Mouse (Mus musculus): Measurements from ENCODE around the gene Prkar1a. TPM values are rescaled to one million over a fixed set of nuclear protein-coding genes. Genes with fewer than 3 reads are reported as not detected.

The Prkar1a gene
- polyA plus RNA-seq (2011; ENCODE audit: insufficient read depth, insufficient read length, low replicate concordance, missing spikeins), result 46.3 and 64.2 TPM in 2 replicates

GRCm38 (mm10) chr11:109649206-109649605 lies at the start of gene Prkar1a:
TSS of gene Prkar1a (plus strand) at chr11:109649405.
- H3K4me1 ChIP-seq (ENCODE audit: control insufficient read depth, insufficient read depth, low read length), result peaks cover 5% of the 10 kb centered on the region

GRCm38 (mm10) chr11:109607600-109607999 lies 41.6 kb upstream of the Prkar1a start:
- H3K4me1 ChIP-seq (ENCODE audit: control insufficient read depth, insufficient read depth, low read length), result peaks cover 1% of the 10 kb centered on the region; the same call in 1 of the 2 replicates
- TF ChIP-seq CTCF (IDR thresholded peaks at IDR 0.05; ENCODE audit: control insufficient read depth, insufficient read depth, low read length) (no peak), POLR2A (IDR thresholded peaks at IDR 0.05; ENCODE audit: borderline replicate concordance, control insufficient read depth, low read depth, low read length) (no peak)
- no peak overlapping the region for H3K27ac ChIP-seq (ENCODE audit: control insufficient read depth, insufficient read depth, low read depth, low read length, poor library complexity)
- WGBS, result 83% methylated on average over 6 of the region's 6 CpGs
- no peak overlapping the region for H3K4me3 ChIP-seq (replicated peaks; ENCODE audit: control insufficient read depth, low read depth, low read length)

More at GRCm38 (mm10) chr11:109649206-109649605, at the start of gene Prkar1a:
- no peak for TF ChIP-seq POLR2A (IDR thresholded peaks at IDR 0.05; ENCODE audit: borderline replicate concordance, control insufficient read depth, low read depth, low read length)
- no peak for TF ChIP-seq CTCF (IDR thresholded peaks at IDR 0.05; ENCODE audit: control insufficient read depth, insufficient read depth, low read length)
- peak within 1 kb of the TSS; percentile 97 for H3K4me3 ChIP-seq (replicated peaks; ENCODE audit: control insufficient read depth, low read depth, low read length)
- 2% methylated on average over 8 of the region's 8 CpGs for WGBS
- H3K27ac ChIP-seq (ENCODE audit: control insufficient read depth, insufficient read depth, low read depth, low read length, poor library complexity), result no peak within 1 kb of the TSS

DNA sequence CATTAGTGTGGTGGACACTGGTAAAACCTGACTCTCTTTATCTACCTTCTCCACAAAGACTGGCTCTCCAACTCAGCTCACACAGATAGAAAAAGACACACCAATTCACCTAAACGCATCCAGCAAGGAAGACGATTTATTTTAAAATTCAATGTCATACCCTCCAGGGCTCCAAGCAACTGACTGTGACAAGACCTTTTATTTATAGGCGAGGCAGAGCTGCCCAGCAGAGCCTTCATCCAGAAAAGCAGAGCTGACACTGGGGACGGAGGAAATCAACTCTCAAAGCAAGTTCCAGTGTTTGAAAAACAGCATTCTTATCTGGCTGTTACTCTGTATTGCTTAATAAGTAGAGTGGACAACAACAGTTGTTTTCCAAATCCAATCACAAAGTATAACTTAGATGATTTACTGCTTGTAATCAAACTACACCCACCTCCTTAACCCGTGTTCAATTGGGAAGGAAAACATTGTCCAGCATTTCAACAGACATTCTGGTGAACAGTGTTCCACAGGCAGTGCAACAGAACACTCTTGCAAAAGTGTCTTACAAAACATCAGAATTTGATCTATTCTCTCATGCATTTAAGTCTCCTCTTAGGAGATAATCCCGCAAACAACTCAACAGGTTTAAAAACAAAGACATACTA lies 40.1 kb upstream of the Prkar1a start:
- peak overlapping the region; percentile 51 for H3K4me3 ChIP-seq (replicated peaks; ENCODE audit: control insufficient read depth, low read depth, low read length)
- WGBS, result 56% methylated on average over 6 of the region's 6 CpGs

DNA sequence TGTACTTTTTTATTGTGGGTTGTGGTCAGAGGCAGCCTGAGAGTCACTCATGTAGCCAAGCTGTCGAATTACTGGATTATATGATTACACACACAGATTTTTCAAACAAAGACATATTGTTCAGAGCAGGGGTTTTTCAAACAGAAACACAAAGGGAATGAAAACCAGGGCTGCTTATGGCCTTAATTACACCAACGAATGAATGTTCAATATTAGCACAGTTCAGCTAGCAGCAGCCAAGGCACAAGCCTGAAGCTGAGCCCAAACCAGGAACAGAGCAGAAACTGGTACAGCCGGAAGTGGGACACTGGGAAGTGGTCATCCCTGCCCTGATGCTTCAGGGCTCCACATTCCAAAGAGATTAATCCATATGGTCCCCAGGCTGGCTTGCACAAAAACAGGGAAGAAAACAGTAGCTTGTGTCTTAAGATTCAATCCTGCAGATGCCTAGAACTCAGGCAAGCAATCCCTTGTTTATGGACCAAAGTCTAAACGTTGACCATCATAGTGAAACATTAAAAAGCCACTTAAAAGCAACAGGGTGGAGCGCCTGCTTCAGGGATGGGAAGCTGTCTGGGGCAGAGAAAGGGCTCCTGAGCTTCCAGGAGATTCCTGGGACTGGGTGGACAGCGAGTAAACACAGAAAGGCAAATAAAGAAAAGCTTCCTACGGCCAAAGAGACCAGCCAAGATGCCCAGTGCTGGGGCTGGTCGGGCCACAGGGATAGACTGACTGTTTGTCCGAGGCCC lies 39.0 kb upstream of the Prkar1a start:
- TF ChIP-seq CTCF (IDR thresholded peaks at IDR 0.05; ENCODE audit: control insufficient read depth, insufficient read depth, low read length) (no peak), POLR2A (IDR thresholded peaks at IDR 0.05; ENCODE audit: borderline replicate concordance, control insufficient read depth, low read depth, low read length) (no peak)
- peaks cover 3% of the 10 kb centered on the region for H3K4me1 ChIP-seq (ENCODE audit: control insufficient read depth, insufficient read depth, low read length)
- H3K27ac ChIP-seq (ENCODE audit: control insufficient read depth, insufficient read depth, low read depth, low read length, poor library complexity), result peak overlapping the region; percentile 94
- 32% methylated on average over 9 of the region's 9 CpGs for WGBS
- peak overlapping the region; percentile 90 for H3K4me3 ChIP-seq (replicated peaks; ENCODE audit: control insufficient read depth, low read depth, low read length)

More for the DNA sequence above, 40.1 kb upstream of the Prkar1a start:
- Histone ChIP-seq H3K4me1 (ENCODE audit: control insufficient read depth, insufficient read depth, low read length) (peaks cover 1% of the 10 kb centered on the region; the same call in 1 of the 2 replicates), H3K27ac (ENCODE audit: control insufficient read depth, insufficient read depth, low read depth, low read length, poor library complexity) (no peak overlapping the region; the same call in 1 of the 2 replicates)
- TF ChIP-seq CTCF (IDR thresholded peaks at IDR 0.05; ENCODE audit: control insufficient read depth, insufficient read depth, low read length) (no peak), POLR2A (IDR thresholded peaks at IDR 0.05; ENCODE audit: borderline replicate concordance, control insufficient read depth, low read depth, low read length) (no peak)

DNA sequence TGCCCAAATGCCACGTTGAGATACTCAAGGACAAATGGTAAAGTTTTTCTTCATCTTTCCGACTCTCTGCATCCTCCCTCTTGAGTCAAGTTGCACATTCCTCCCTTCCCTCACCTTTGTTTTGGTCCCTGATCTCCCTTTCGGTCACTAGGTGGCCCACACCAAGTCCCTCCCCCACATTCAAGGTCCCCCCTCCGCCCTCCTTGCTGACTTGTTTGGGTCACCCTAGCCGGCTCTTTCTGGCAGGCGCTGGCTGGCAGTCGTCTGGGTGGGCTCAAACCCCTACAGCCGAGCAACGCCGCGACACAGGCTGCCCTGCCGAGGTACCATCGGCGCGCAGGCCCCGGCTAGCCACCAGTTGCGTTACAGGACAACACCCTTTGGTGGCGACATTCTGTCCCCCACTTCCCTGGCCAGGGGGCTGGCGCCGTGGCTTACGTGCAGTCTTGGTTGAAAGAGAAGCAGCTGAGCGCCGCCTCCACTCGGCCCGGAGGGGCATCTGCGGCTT lies 38.4 kb upstream of the Prkar1a start:
- peak overlapping the region; percentile 90 for H3K4me3 ChIP-seq (replicated peaks; ENCODE audit: control insufficient read depth, low read depth, low read length)
- no peak for TF ChIP-seq POLR2A (IDR thresholded peaks at IDR 0.05; ENCODE audit: borderline replicate concordance, control insufficient read depth, low read depth, low read length)
- TF ChIP-seq CTCF (IDR thresholded peaks at IDR 0.05; ENCODE audit: control insufficient read depth, insufficient read depth, low read length), result no peak; the same call in 1 of the 2 replicates
- peak overlapping the region; percentile 94 for H3K27ac ChIP-seq (ENCODE audit: control insufficient read depth, insufficient read depth, low read depth, low read length, poor library complexity)
- WGBS, result under 1% methylated on average over 26 of the region's 26 CpGs
- peaks cover 3% of the 10 kb centered on the region for H3K4me1 ChIP-seq (ENCODE audit: control insufficient read depth, insufficient read depth, low read length)

- Histone ChIP-seq H3K4me3 (replicated peaks; ENCODE audit: control insufficient read depth, low read depth, low read length) (peak within 1 kb of the TSS; percentile 90), H3K27ac (ENCODE audit: control insufficient read depth, insufficient read depth, low read depth, low read length, poor library complexity) (peak within 1 kb of the TSS; percentile 94), H3K4me1 (ENCODE audit: control insufficient read depth, insufficient read depth, low read length) (peaks cover 3% of the 10 kb centered on the region)
- TF ChIP-seq POLR2A (IDR thresholded peaks at IDR 0.05; ENCODE audit: borderline replicate concordance, control insufficient read depth, low read depth, low read length), result peak; percentile 92
- no peak for TF ChIP-seq CTCF (IDR thresholded peaks at IDR 0.05; ENCODE audit: control insufficient read depth, insufficient read depth, low read length)
- under 1% methylated on average over 58 of the region's 58 CpGs for WGBS
Observed at GRCm38 (mm10) chr11:109611303-109612149, 37.7 kb upstream of the Prkar1a start, which contains the start of gene Wipi1. TSS of gene Wipi1 (minus strand) at chr11:109611967.

DNA sequence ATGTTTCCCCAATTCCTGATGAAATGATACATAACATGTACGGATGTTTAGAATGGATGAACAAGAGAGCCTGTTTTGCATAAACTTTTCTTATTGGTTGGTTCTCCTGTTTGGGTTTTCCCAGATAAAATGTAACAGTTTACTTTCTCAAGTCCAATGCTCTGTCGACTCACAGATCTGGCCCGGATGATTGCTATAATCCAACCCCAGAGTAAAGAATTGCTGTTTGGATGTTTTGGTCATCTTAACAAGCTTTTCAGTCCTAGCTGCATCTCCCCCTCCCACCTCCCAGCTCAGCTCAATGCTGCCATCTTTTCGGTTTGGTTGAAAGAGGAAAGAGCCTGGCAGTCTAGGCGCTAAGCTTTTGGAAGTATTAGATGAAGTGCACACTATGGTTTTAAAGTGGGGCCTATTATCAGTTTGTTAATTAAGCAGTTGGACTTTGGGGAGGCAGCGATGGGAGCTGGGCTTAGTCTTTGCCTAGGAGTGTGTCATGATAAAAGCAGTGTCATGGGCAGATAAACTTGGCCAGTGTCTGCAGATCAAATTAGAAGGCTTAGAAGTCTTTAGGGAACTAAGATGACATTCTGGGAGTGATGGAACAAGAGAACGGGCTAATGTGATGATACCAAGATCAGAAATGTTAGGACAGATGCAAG lies 36.2 kb upstream of the Prkar1a start:
- H3K4me1 ChIP-seq (ENCODE audit: control insufficient read depth, insufficient read depth, low read length), result peaks cover 6% of the 10 kb centered on the region
- peak overlapping the region; percentile 82 for H3K27ac ChIP-seq (ENCODE audit: control insufficient read depth, insufficient read depth, low read depth, low read length, poor library complexity)
- WGBS, result 60% methylated on average over 7 of the region's 7 CpGs
- no peak for TF ChIP-seq POLR2A (IDR thresholded peaks at IDR 0.05; ENCODE audit: borderline replicate concordance, control insufficient read depth, low read depth, low read length)
- no peak for TF ChIP-seq CTCF (IDR thresholded peaks at IDR 0.05; ENCODE audit: control insufficient read depth, insufficient read depth, low read length)
- H3K4me3 ChIP-seq (replicated peaks; ENCODE audit: control insufficient read depth, low read depth, low read length), result no peak overlapping the region

Measured in bone marrow, adult 2 months (tissue).